Mouse (Mus musculus): ENCODE measurements around the gene Col1a1.

Gene Col1a1

DNA sequence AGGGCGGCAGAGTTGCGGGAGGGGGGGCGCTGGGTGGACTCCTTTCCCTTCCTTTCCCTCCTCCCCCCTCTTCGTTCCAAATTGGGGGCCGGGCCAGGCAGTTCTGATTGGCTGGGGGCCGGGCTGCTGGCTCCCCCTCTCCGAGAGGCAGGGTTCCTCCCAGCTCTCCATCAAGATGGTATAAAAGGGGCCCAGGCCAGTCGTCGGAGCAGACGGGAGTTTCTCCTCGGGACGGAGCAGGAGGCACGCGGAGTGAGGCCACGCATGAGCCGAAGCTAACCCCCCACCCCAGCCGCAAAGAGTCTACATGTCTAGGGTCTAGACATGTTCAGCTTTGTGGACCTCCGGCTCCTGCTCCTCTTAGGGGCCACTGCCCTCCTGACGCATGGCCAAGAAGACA is at the start of gene Col1a1:
Gene Col1a1 (plus strand): TSS at position 180 of the 400 bp plus-strand sequence.
- peak; percentile 18 for DNase-seq

DNA sequence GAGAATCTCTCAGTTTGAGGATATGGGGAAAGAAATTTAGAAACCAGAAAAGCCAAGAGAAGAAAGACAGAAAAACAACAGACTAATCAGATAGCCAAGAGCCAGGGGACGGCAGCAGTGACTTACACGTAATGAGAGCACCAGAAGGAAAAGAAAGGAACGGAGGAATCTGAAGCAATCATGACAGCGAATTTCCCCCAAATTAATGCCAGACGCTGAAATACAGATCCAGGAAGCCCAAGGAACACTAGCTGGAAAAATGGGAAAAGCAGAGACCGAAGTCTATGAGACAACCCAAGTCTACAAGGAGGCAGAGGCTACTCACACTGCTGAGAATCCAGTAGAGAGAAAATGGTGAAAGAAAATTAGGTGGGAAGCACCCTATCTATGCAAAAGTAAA is 44.9 kb upstream of the Col1a1 start:
- no peak for DNase-seq

DNA sequence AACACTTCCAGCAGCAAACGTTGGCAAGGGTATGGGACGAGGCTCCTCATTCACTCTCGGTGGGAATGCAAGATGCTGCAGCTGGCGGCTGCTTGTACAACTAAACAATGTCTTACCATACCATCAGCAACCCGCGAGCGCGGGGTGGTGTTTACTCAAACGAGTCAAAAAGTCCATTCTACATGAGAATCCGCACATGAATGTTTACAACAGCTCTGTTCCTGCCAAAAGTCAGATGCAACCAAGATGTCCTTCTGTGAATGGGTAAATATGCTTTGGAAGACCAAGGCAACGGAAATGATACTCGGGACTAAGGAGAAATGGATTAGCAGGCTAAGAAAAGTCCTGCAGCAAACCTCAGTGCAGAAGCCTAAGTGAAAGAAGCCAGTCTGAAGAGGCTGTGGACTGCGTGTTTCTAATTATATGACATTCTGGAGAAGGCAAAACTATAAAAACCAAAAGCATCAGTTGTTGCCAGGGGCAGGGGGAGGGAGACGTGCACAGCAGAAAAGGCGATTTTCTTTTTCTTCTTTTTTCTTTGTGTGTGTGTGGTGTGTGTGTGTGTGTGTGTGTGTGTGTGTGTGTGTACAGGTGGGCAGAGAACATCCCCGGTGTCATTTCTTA is 39.2 kb upstream of the Col1a1 start:
- no peak for DNase-seq

DNA sequence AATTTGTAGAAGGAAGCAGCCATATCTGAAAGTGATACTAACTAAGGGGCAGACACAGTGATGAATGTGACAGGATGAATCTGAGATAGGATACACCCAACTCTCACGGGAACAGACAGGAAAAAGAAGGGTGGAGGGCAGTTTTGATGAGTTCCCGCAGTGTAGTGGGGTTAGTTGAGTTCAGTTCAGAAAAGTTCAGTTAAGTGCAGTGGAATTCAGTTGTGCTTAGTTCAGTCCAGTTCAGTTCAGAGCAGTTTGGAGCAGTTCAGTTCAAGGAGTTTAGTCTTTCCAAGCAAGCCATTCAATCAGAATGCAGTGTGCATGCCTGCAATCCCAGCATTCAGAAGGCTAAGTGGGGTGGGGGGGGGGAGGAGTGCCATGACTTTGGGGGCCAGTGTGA is 34.8 kb upstream of the Col1a1 start:
- DNase-seq: no peak

DNA sequence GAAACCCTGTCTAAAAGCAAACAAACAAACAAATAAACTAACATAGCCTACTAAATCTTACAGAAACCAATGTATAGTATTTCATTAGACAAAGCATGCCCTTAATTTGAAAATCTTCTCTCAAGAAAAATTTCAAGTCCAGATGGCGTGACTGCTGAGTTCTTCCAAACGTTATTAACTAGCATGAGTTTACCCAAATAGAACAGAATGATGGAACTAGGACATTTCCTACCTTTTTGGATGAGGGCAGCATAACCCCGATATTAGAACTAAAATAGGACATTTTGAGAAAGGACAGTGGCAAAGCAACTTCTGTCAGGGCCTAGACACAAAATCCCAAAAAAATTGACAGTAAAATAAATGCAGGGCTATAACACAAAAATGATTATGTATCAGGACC is 31.7 kb upstream of the Col1a1 start:
- DNase-seq: no peak

DNA sequence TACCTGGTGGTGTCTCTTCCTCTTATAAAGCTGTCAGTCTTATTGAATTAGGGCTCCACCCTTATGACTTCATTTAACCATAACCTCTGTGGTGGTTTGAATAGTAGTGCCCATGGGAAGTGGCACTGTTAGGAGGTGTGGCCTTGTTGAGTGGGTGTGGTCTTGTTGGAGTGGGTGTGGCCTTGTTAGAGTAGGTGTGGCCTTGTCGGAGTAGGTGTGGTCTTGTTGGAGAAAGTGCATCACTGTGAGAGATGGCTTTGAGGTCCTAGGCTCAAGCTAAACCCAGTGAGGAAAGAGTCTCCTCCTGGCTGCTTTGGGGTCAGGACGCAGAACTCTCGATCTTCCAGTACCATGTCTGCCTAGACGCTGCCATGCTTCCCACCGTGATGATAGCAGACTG is 25.1 kb upstream of the Col1a1 start:
- no peak for DNase-seq

DNA sequence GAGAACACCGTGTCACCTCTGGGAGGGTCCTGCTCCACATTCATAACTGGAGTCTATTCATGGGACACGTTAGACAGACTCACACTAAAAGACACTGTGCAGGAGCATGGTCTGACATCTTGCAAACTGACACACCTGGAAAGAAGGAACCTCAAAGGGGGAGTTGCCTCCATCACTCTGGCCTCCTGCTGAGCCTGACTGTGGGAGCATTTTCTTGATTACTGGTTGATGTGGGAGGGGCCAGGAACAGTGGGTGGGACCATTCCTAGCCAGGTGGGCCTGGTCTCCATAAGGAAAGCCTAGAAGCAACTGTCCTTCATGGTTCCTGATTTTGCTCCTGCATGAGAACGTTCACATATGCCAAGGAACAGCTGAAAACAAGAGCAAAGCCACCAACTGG is 23.5 kb upstream of the Col1a1 start:
- DNase-seq: no peak

DNA sequence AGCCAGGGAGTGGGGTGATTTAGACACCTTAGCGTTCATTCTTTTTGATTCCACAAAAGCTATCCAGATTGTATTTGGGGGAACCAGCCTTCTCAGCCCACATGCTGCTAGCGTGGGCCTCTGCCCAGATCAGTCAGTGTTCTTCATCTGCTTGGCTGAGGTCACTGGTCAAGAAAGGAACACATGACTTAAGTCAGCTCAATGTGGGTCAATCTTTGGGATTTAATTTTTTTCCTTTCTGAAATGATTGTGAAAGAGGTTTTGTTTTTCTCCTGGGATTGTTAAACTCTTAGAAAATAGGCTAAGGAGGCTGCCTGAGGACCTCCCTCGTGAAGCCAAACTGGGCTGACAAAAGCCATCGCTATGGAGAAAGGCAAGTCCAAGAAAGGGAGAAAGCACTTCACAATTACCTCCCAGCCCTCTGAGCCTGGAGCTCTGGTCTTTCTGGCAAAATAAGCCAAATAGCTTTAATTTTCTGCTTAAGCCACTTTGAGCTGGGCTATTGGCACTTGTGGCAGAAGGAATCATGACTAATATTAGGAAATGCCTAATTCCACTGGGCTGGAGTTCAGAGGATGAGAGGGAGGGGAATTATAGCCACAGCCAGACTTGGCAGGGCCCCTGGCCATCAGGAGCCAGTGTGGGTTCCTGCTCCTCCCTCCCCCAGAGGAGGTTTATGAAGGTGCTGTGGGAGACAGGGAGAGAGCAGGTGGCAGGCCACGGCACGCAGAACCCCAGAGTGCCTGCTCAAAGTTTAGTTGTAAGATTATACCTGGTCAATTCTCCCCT is 22.5 kb upstream of the Col1a1 start:
- DNase-seq: no peak

DNA sequence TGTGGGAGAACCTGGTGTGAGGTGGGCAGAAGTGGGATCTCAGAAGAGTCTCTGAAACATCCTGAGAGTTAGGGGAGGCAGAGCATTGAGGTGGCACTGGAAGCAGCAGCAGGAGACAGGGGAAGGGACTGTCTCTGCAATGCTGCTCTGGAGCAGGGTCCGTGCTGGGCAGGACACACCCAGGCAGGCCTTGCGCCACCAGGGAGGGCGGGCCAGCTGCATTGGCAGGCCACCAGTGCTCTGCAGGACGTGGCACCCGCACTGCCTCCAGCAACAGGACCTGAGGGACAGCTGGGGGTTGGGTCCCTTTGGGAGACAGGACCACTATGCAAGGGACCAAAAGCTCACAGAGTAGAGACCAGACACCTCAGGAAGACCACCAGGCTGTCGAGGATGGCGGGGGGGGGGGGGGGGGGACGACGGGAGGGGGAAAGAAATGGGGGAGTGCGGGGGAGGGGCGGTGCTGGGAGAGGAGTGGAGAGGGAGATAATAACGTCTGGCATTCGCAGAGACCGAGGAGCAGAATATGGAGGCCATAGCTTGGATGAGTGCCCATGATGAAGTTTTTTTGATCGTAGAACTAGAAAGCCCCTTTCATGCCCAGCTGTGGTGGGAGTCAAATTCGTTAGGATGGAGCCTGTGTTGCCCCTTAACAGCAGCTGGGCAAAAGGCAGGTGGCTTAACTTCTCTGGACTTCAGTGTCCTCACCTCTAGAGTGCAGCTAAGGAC is 20.2 kb upstream of the Col1a1 start:
- DNase-seq: no peak

DNA sequence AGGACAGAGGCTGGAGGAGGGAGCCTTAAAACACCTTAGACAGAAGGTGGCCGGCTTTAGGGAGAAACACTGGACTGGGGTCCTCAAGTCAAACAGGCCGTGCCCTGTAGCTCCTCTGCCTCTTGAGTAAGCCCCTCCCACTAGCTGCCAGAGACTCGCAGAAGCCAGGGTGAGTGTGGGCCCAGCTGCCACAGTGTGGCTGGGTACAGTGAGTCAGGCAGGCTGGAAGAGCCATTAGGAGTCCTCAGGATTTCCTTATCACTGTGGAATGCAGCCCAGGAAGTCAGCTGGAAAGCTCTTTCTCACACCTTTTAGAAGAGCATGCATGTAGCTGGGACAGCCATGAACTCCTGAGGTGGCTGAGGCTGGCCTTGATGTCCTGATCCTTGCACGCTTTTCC is 19.5 kb upstream of the Col1a1 start:
- no peak for DNase-seq

DNA sequence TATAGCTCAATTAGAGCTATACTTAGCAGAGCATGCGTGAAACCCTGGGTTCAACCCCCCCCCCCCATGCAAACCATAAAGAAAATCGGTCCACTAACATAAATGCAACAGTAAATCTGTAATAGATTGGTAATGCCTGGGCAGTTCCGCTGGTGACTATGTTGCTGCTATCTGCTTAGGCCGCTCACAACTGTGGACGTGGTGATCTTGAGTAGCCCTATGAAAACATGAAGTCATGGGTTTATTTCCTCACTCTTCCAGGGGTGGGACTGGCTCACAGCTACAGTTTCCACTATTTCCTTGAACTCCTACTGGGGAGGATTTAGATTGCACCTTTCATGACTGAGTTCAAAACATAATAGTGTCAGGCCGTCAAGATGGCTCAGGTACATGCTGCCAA is 18.3 kb upstream of the Col1a1 start:
- DNase-seq: no peak

DNA sequence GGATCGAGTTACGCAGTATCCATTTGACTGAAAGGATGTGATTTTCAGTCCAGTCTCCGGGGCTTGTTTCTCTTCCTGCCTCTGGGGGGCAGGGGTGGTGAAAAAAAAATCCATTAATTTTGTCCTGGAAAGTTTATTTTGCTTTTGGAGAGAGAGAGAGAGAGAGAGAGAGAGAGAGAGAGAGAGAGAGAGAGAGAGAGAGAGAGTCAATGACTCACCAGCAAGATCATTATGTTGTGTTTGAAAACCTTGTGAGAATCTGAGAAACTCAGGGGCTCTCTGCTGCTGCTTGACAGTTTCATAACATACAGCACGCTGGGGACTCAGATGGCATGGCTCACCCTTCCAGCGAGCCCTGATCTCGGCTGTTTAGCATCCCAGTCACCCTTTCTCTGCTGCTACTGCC is 15.0 kb upstream of the Col1a1 start:
- no peak for DNase-seq

DNA sequence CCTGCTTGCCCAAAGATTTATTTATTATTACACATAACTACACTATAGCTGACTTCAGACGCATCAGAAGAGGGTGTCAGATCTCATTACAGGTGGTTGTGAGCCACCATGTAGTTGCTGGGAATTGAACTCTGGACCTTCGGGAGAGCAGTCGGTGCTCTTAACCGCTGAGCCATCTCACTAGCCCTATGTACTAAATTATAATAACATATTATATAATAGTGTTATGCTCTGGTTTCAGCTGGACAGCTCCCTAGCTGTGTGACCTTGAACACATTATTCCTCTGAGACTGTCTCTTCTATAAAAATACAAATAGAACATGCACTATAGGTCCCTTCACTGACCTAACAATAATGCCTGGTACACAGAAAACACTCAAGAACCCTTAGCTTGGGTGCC is 11.0 kb upstream of the Col1a1 start:
- no peak for DNase-seq

DNA sequence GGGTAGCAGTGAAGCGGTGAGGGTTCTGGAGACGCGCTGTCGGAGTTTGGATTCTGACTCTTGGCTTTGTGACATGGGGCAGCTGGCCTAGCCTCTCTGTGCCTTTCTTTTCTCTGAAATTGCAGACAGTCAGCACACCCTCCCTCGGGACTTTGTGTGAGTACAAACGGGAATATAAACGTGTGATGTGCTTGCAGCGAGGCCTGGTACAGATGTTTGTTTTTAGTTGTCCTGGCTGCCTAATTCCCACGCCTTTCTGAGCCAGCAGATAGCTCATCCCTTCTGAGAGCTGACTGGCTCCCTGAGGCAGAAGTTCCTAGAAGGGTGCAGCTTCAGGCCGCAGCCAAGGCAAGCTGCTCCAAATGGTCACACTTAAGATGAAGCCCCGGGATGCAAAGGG is 9.6 kb upstream of the Col1a1 start:
- no peak for DNase-seq

DNA sequence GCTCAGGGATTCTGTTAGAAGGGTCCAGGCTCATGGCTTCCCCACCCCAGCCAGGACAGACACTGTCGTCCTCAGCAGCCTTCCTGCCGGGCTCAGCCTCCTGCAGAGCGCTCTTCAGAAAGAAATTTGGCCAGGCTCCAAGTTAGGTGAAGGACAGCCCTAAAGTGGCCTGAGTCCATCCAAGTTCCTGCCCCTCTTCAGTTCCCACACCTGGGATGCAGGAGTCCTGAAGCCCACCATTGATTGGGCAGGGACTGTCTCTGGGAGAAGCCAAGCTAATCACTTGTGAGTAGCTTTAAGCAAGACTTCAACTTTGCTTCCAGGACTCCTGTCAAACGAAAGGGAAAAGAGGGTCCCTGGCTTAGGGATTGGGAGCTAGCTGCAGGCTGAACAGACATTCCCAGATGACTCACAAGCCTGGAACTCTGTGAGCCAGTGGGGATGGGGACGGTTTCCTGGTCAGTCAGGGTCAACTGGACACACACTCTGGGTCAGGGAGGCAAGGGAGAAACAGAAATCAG is 8.2 kb upstream of the Col1a1 start:
- no peak for DNase-seq

DNA sequence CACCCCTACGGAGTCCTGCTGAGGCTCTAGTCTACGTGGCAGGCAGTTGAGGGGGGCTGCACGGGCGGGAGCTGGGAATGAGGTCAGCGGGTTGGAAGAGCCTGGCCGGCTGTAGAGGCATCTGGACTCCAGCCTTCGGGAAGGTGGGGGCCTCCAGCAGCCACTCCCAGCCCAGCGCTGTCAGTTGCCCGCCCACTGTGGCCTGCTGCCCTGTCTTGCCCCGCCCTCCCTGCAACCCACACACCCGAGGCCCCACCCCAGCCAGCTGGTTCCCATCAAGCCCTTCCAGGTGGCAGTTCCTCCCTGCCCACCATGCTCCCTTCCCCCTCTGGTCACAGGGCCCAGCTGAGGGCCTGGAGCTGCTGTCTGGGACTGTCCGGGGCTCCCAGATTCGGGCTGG is 7.2 kb upstream of the Col1a1 start:
- peak; percentile 63 for DNase-seq

DNA sequence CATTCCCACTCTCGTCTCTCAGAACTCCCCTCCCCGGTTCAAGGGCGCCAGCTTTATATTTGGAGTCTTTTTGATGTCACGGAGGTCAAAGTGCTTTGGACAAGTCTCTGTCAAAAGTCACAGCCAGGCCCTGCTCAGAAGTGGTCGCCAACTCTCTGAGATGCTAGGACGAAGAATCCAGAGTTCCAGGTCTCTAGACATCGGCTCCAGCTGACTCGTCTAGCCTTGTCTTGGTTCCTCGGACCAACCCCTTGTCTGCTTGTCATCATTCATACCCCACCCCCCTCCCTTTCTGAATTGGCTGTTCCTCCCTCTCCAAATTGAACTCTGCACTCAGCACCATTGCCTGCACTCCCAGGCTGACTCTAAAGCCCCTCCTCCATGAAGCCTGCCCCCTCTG is 6.4 kb upstream of the Col1a1 start:
- DNase-seq: no peak

DNA sequence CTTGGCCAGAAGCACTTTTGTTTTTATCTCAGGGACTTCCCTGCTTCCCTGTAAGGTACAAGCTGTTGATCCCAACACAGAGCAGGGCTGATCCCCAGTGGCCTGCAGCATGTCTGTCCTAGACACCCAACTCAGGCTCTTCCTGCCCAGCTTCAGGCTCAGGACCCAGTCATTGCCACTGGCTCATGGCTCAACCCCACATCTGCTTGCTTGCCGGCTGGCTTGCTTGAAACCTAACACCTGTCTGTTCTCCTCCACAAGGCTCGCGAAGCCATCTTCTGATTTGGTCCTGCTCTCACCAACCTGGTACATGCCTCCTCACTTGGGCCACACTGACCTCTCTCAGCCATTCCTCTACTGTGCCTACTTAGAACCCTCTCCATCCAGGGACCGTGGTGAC is 5.9 kb upstream of the Col1a1 start:
- no peak for DNase-seq

DNA sequence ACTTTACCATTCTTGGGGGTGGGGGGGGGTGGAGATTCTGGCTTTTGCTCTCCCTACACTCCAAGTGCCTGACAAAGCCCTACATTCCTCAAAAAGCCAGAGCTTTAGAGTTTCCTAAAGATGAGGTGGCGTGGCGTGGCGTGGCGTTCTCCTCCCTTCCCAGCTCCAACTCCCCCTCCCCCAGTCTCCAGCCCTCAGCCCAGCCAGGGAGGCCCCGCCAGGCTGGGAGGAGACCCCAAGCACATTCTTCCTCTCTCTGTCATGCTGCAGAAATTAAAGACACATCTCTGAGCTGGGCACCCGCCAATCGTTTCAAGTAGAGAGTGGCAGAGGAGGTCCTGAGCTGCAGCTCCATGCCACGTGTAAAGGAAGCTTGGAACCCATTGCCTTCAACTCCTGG is 2.4 kb upstream of the Col1a1 start:
- no peak for DNase-seq

DNA sequence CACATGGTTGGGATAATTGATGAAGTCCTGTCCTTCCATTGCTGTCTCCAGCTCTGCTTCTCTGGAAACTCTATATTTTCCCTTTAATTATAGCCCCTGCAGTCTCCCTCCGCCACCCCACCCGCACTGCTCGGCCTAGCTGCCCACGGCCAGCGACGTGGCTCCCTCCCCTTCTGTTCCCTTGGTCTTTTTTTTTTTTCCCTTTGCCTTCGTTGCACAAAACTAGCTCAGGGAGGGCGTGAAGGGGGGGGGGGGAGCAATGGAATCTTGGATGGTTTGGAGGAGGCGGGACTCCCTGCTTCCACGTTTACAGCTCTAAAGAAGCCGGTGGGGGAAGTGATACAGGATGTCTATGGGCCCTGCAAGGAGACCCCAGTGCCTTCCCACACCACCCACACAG is 1.5 kb upstream of the Col1a1 start:
- DNase-seq: no peak

DNA sequence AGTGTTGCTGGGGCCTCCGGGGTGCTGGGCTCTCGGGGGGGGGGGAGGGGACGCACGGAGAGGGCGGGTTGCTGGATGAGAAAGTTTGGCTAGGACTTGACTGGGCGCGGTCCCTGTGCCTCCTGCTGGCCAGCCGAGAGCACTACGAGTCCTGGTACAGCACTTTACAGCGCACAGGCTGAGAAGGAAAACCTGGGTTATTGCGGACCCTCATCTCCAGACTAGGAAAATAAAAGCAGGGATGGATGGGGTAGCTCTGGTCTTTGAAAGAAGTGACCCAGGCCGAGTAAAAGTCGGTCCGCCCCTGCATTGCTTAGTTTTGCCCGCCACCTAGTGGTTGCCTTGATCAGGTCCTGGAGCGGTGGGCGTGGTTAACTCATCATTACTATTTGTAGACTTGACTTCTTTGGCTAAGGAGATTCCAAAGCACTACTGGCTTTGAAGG is 849 bp downstream of the Col1a1 start:
- peak; percentile 95 for DNase-seq

DNA sequence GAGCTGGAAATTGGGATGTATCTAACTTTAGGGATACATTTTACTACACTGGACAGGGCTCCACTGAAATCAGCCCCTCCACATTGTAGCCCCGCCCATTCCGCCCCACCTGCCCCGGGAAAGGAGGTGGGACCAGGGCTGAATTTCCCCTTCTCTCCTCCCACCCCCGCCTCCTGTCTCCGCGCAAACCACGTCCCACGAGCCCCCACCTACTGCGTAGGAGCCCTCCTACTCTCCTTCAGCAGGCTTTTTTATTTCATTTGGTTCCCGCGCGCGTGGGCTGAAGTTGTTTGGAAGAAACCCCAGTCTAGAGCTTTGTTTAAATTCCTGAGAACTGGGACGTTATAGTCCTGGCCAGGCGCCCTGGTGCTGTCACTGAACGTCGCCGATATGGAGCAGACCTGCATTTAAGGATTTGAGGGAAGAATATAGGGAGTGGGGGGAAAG is 1.3 kb downstream of the Col1a1 start:
- DNase-seq: peak; percentile 11

DNA sequence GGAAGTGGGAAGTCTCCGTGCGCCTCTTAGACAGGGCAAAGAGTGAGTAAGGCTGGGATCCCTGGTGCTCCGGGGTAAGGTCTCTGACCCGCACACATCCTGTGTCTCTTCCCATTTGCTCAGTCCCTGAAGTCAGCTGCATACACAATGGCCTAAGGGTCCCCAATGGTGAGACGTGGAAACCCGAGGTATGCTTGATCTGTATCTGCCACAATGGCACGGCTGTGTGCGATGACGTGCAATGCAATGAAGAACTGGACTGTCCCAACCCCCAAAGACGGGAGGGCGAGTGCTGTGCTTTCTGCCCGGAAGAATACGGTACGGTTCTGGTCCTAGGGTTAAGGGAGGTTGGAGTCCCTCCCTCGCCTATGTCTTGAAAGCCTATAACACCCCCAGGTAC is 1.8 kb downstream of the Col1a1 start:
- no peak for DNase-seq

DNA sequence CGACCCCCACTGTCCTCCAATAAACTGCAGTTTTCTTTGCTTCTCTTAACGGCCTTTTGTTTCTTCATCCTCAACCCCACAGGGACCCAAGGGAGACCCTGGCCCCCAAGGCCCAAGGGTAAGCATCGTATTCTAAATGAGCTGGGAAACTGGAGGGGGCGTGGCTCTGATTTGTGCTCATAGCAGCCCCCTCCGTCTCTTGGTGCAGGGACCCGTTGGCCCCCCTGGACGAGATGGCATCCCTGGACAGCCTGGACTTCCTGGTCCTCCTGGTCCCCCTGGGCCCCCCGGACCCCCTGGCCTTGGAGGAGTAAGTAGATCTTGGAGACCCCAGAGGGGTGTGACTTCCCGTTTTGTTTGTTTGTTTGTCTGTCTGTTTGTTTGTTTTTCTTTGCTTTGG is 2.3 kb downstream of the Col1a1 start:
- DNase-seq: no peak

Data from kidney, adult 18-20 months (tissue).